15 mouse cellular contexts compared by ENCODE assay signal in the genomic region with DNA sequence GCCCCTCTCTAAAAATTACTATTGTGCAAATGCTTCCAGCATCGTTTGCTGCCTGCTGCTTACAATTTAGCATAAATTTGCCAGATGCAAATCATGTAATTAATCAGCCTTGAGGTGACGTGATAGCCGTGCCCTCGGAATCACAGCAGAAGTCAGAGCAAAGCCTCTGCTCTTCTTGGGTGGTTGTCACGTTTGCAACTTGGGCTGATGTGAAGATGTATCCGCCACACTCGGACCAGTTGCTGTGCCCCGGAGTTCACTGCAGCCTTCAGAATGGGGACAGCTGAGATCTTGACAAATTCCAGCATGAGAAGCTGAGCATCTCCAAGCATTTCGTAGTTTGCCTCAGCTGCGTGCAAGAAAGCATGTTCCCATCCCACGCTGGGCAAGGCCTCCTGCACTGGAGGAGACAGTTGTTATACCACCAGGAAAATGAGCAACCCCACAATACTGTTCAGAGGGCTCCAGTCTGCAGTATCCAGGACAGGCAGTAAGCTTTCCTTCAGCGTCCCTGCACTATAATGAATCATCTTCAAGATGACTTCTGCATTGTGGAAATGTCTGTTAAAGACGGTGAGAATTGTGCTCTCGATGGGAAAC.
A peak's percentile ranks its signal among the peaks of the same experiment; 100 is the strongest.
DNase-seq lines count a peak whose midpoint lies in the region; ATAC-seq and TF ChIP-seq lines count a peak whose summit lies in the region.
"Had no signal": no experiment of that assay in that cellular context is flagged by ENCODE, and none has a peak within 500 bp of the region (broad histone marks: within the 10 kb centered on the region; RNA-seq: fewer than 3 reads in every experiment).

No protein-coding gene starts in this region.

- peak overlapping the region; percentile 93 for H3K27ac ChIP-seq in left cerebral cortex, adult 2 months
- H3K27ac ChIP-seq in lung, postnatal 0 days (ENCODE audit: low read length): no peak overlapping the region
- H3K27ac ChIP-seq: neural tube, embryonic 12.5 days had no signal

- H3K9me3 ChIP-seq in lung, postnatal 0 days (ENCODE audit: low read length): no peaks in the 10 kb centered on the region
- H3K9me3 ChIP-seq: heart, embryonic 13.5 days; neural tube, embryonic 12.5 days had no signal

- no peak overlapping the region for H3K4me3 ChIP-seq in left cerebral cortex, adult 2 months
- H3K4me3 ChIP-seq in lung, postnatal 0 days (ENCODE audit: low read depth, low read length): no peak overlapping the region
- H3K4me3 ChIP-seq: heart, embryonic 13.5 days; neural tube, embryonic 12.5 days had no signal

- peak; percentile 20; the same call in 1 of the 2 replicates for ATAC-seq in frontal cortex, adult (ENCODE audit: low TSS enrichment)
- no peak for ATAC-seq in lung, postnatal 0 days
- ATAC-seq: intestine, postnatal 0 days; midbrain, embryonic 16.5 days had no signal

- no peak for DNase-seq in frontal cortex, postnatal 36 days (ENCODE audit: low spot score in 2 of 2)
- no peak for DNase-seq in left cerebral cortex, adult 2 months (ENCODE audit: extremely low spot score in 1 of 2, low spot score in 2 of 2)
- DNase-seq in left cerebral cortex, postnatal 14 days (ENCODE audit: low spot score in 2 of 2): no peak
- peak; percentile 44 for DNase-seq in brain, embryonic 14.5 days (ENCODE audit: low read depth)
- DNase-seq in mesoderm, embryonic 11.5 days (ENCODE audit: low read depth, low spot score): peak; percentile 30
- DNase-seq in thymus, adult 18-20 months: no peak
- no peak for DNase-seq in lung, postnatal 0 days (ENCODE audit: low spot score)
- DNase-seq: adrenal gland, adult 8-10 months; cerebellum, adult 18-20 months; liver had no signal

- no peak for TF ChIP-seq CTCF in left cerebral cortex, adult 2 months (IDR thresholded peaks at IDR 0.05)
- no peak for TF ChIP-seq CTCF in brain, embryonic 14.5 days (IDR thresholded peaks at IDR 0.05; ENCODE audit: borderline replicate concordance, extremely low read depth, insufficient read depth, insufficient read length)
- TF ChIP-seq CTCF in lung, postnatal 0 days (IDR thresholded peaks at IDR 0.05): no peak

- no peaks in the 10 kb centered on the region for H3K36me3 ChIP-seq in lung, postnatal 0 days (ENCODE audit: insufficient read depth, low read length)
- H3K36me3 ChIP-seq: heart, embryonic 13.5 days; neural tube, embryonic 12.5 days had no signal

- H3K4me1 ChIP-seq in lung, postnatal 0 days (ENCODE audit: insufficient read depth, low read depth, low read length): peaks cover 7% of the 10 kb centered on the region; the same call in 1 of the 2 replicates

- no peaks in the 10 kb centered on the region for H3K27me3 ChIP-seq in lung, postnatal 0 days (replicated peaks; ENCODE audit: insufficient read depth, low read length)
- H3K27me3 ChIP-seq: heart, embryonic 13.5 days had no signal

- intact Hi-C loops in left cerebral cortex, adult 2 months (cut with DNase I): loop anchor here (10.0 kb wide), 1 partner anchor 508 kb away; no protein-coding TSS in a partner anchor
- intact Hi-C loops in left cerebral cortex, postnatal 14 days (cut with DNase I): no loop called here

- WGBS in lung, postnatal 0 days: 56% methylated on average over 14 of the region's 14 CpGs

- TF ChIP-seq EP300 in lung, postnatal 0 days (IDR thresholded peaks at IDR 0.05): no peak

- H3K4me2 ChIP-seq in lung, postnatal 0 days (replicated peaks; ENCODE audit: low read depth, low read length): no peak overlapping the region
- H3K4me2 ChIP-seq: heart, embryonic 13.5 days; neural tube, embryonic 12.5 days had no signal

- no peak for TF ChIP-seq POLR2A in brain, embryonic 14.5 days (IDR thresholded peaks at IDR 0.05; ENCODE audit: borderline replicate concordance, extremely low read depth, insufficient read depth, insufficient read length, poor library complexity, severe bottlenecking)

- no peak overlapping the region for H3K9ac ChIP-seq in lung, postnatal 0 days (replicated peaks; ENCODE audit: low read depth)
- H3K9ac ChIP-seq: heart, embryonic 13.5 days; neural tube, embryonic 12.5 days had no signal

Comparison
In these comparisons a context has a peak if more than half of its experiments do, and no peak if none do; other contexts are left out.
1. DNase-seq: peak in brain, embryonic 14.5 days (single experiment) and mesoderm, embryonic 11.5 days (single experiment); none in frontal cortex, postnatal 36 days (0 of 2), left cerebral cortex, adult 2 months (0 of 2), left cerebral cortex, postnatal 14 days (0 of 2), thymus, adult 18-20 months (0 of 2) and lung, postnatal 0 days (single experiment).